ENCODE assay signal across 14 mouse cellular contexts in genomic region chr7:16841078-16841477, GRCm38 (mm10). TPM values are rescaled to one million over a fixed set of nuclear protein-coding genes. Genes with fewer than 3 reads are reported as not detected.
DNase-seq lines count a peak whose midpoint lies in the region; ATAC-seq lines count a peak whose summit lies in the region.
"Had no signal": no experiment of that assay in that cellular context is flagged by ENCODE, and none has a peak within 500 bp of the region (broad histone marks: within the 10 kb centered on the region; RNA-seq: fewer than 3 reads in every experiment).

No protein-coding gene starts in this region.

- peaks cover 32% of the 10 kb centered on the region for H3K4me1 ChIP-seq in hindbrain, embryonic 15.5 days (replicated peaks)
- H3K4me1 ChIP-seq in hindbrain, embryonic 10.5 days (replicated peaks), result peaks cover 51% of the 10 kb centered on the region
- H3K4me1 ChIP-seq in neural tube, embryonic 13.5 days (replicated peaks), result peaks cover 34% of the 10 kb centered on the region
- H3K4me1 ChIP-seq in liver, embryonic 12.5 days, result peaks cover 67% of the 10 kb centered on the region

- H3K27ac ChIP-seq in hindbrain, embryonic 15.5 days (replicated peaks), result peak overlapping the region; percentile 39
- H3K27ac ChIP-seq in hindbrain, embryonic 10.5 days, result no peak overlapping the region
- 0 out of 2 replicates have a peak overlapping the region, but pooled peaks have one; percentile 69 for H3K27ac ChIP-seq in neural tube, embryonic 13.5 days (replicated peaks)
- H3K27ac ChIP-seq in liver, embryonic 12.5 days, result peak overlapping the region; percentile 73; the same call in 1 of the 2 replicates

- no peaks in the 10 kb centered on the region for H3K27me3 ChIP-seq in hindbrain, embryonic 15.5 days
- peaks cover 12% of the 10 kb centered on the region; the same call in 1 of the 2 replicates for H3K27me3 ChIP-seq in hindbrain, embryonic 10.5 days (ENCODE audit: insufficient read depth, poor library complexity, severe bottlenecking)
- no peaks in the 10 kb centered on the region for H3K27me3 ChIP-seq in neural tube, embryonic 13.5 days
- no peaks in the 10 kb centered on the region for H3K27me3 ChIP-seq in liver, embryonic 12.5 days (replicated peaks)

- no peak for DNase-seq in hindbrain, embryonic 10.5 days (ENCODE audit: low spot score)
- no peak for DNase-seq in neural tube, embryonic 10.5 days (ENCODE audit: extremely low spot score, low spot score)
- peak; percentile 61 for DNase-seq in thymus, postnatal 25 days
- no peak for DNase-seq in kidney, postnatal 36 days
- no peak for DNase-seq in adrenal gland, adult 8-10 months
- DNase-seq: cerebellum, adult 8-10 months; gastrocnemius, postnatal 36 days; kidney, postnatal 14 days; left cerebral cortex, postnatal 4 days had no signal

- no peak overlapping the region for H3K4me2 ChIP-seq in hindbrain, embryonic 15.5 days
- no peak overlapping the region for H3K4me2 ChIP-seq in neural tube, embryonic 13.5 days
- no peak overlapping the region for H3K4me2 ChIP-seq in liver, embryonic 12.5 days

- H3K4me3 ChIP-seq in hindbrain, embryonic 15.5 days, result no peak overlapping the region
- no peak overlapping the region; the same call in 1 of the 2 replicates for H3K4me3 ChIP-seq in hindbrain, embryonic 10.5 days
- H3K4me3 ChIP-seq in neural tube, embryonic 13.5 days, result no peak overlapping the region
- no peak overlapping the region for H3K4me3 ChIP-seq in liver, embryonic 12.5 days
- H3K4me3 ChIP-seq: erythroblast, embryonic 14.5 days; myocyte had no signal

- ATAC-seq in hindbrain, embryonic 15.5 days (ENCODE audit: low FRiP score, low read depth), result no peak
- ATAC-seq in neural tube, embryonic 13.5 days (ENCODE audit: low read depth), result no peak; the same call in 1 of the 2 replicates
- ATAC-seq in liver, embryonic 12.5 days, result no peak

- H3K9ac ChIP-seq in hindbrain, embryonic 15.5 days, result no peak overlapping the region
- H3K9ac ChIP-seq in neural tube, embryonic 13.5 days, result no peak overlapping the region
- no peak overlapping the region for H3K9ac ChIP-seq in liver, embryonic 12.5 days

- peaks cover 46% of the 10 kb centered on the region for H3K36me3 ChIP-seq in hindbrain, embryonic 15.5 days
- H3K36me3 ChIP-seq in hindbrain, embryonic 10.5 days, result peaks cover 65% of the 10 kb centered on the region
- peaks cover 55% of the 10 kb centered on the region for H3K36me3 ChIP-seq in neural tube, embryonic 13.5 days
- H3K36me3 ChIP-seq in liver, embryonic 12.5 days, result peaks cover 50% of the 10 kb centered on the region

- 79% methylated on average over 4 of the region's 4 CpGs for WGBS in hindbrain, embryonic 15.5 days
- 83% methylated on average over 4 of the region's 4 CpGs for WGBS in hindbrain, embryonic 10.5 days
- whole genome bisulfite sequencing in neural tube, embryonic 13.5 days, result 73% methylated on average over 4 of the region's 4 CpGs
- 54% methylated on average over 4 of the region's 4 CpGs for WGBS in liver, embryonic 12.5 days (ENCODE audit: insufficient replicate concordance)

- no peaks in the 10 kb centered on the region for H3K9me3 ChIP-seq in hindbrain, embryonic 15.5 days
- no peaks in the 10 kb centered on the region for H3K9me3 ChIP-seq in hindbrain, embryonic 10.5 days
- no peaks in the 10 kb centered on the region for H3K9me3 ChIP-seq in neural tube, embryonic 13.5 days
- no peaks in the 10 kb centered on the region for H3K9me3 ChIP-seq in liver, embryonic 12.5 days (replicated peaks)

RNA-seq across cellular contexts. Expression of gene Prkd2, which starts 1.6 kb away (rescaled TPM):
- polyA plus RNA-seq in hindbrain, embryonic 15.5 days (2015; fragmentation: Nextera tagmentation; extraction: Ambion mirVana), result 6.2 and 6.7 TPM in 2 replicates
- polyA plus RNA-seq in hindbrain, embryonic 10.5 days (2016; fragmentation: Nextera tagmentation; extraction: Ambion mirVana), result 11.2 and 12.6 TPM in 2 replicates
- polyA plus RNA-seq in neural tube, embryonic 13.5 days (2015; fragmentation: Nextera tagmentation; extraction: Ambion mirVana), result 6.3 and 6.8 TPM in 2 replicates
- 4.4 and 4.7 TPM in 2 replicates for polyA plus RNA-seq in liver, embryonic 12.5 days (2016; fragmentation: Nextera tagmentation; extraction: Ambion mirVana)
- 10 to 100 TPM; 17.0 to 27.1 (median 20.9) TPM for total RNA-seq in adrenal gland, adult 8-10 months (2022)

RNA-seq across cellular contexts. Expression of gene Fkrp, which starts 24.5 kb away (rescaled TPM):
- polyA plus RNA-seq in hindbrain, embryonic 15.5 days (2015; fragmentation: Nextera tagmentation; extraction: Ambion mirVana), result 46.5 and 50.9 TPM in 2 replicates
- polyA plus RNA-seq in hindbrain, embryonic 10.5 days (2016; fragmentation: Nextera tagmentation; extraction: Ambion mirVana), result 29.3 TPM in 2 replicates
- polyA plus RNA-seq in neural tube, embryonic 13.5 days (2015; fragmentation: Nextera tagmentation; extraction: Ambion mirVana), result 40.0 and 45.9 TPM in 2 replicates
- polyA plus RNA-seq in liver, embryonic 12.5 days (2016; fragmentation: Nextera tagmentation; extraction: Ambion mirVana), result 14.9 and 16.0 TPM in 2 replicates
- total RNA-seq in adrenal gland, adult 8-10 months (2022), result 10 to 100 TPM; 22.0 to 26.2 (median 24.9) TPM

RNA-seq across cellular contexts. Expression of gene Strn4, which starts 25.4 kb away (rescaled TPM):
- polyA plus RNA-seq in hindbrain, embryonic 15.5 days (2015; fragmentation: Nextera tagmentation; extraction: Ambion mirVana), result 171 and 184 TPM in 2 replicates
- 120 and 153 TPM in 2 replicates for polyA plus RNA-seq in hindbrain, embryonic 10.5 days (2016; fragmentation: Nextera tagmentation; extraction: Ambion mirVana)
- polyA plus RNA-seq in neural tube, embryonic 13.5 days (2015; fragmentation: Nextera tagmentation; extraction: Ambion mirVana), result 155 and 174 TPM in 2 replicates
- polyA plus RNA-seq in liver, embryonic 12.5 days (2016; fragmentation: Nextera tagmentation; extraction: Ambion mirVana), result 61.3 and 63.2 TPM in 2 replicates
- 100 to 1,000 TPM in 1 of 4 experiments, 10 to 100 TPM in 3; 62.2 to 100 (median 74.6) TPM for total RNA-seq in adrenal gland, adult 8-10 months (2022)

RNA-seq across cellular contexts. Expression of gene Dact3, which starts 34.0 kb away (rescaled TPM):
- polyA plus RNA-seq in hindbrain, embryonic 15.5 days (2015; fragmentation: Nextera tagmentation; extraction: Ambion mirVana), result 5.1 and 5.6 TPM in 2 replicates
- polyA plus RNA-seq in hindbrain, embryonic 10.5 days (2016; fragmentation: Nextera tagmentation; extraction: Ambion mirVana), result 3.2 and 4.9 TPM in 2 replicates
- polyA plus RNA-seq in neural tube, embryonic 13.5 days (2015; fragmentation: Nextera tagmentation; extraction: Ambion mirVana), result 3.7 and 3.9 TPM in 2 replicates
- polyA plus RNA-seq in liver, embryonic 12.5 days (2016; fragmentation: Nextera tagmentation; extraction: Ambion mirVana), result 1.5 TPM in 2 replicates
- total RNA-seq in adrenal gland, adult 8-10 months (2022), result 1 to 10 TPM; 4.2 to 5.9 (median 4.6) TPM

RNA-seq across cellular contexts. Expression of gene Gng8, which starts 50.5 kb away (rescaled TPM):
- polyA plus RNA-seq in hindbrain, embryonic 15.5 days (2015; fragmentation: Nextera tagmentation; extraction: Ambion mirVana), result 1.3 and 5.3 TPM in 2 replicates
- 7.1 and 9.0 TPM in 2 replicates for polyA plus RNA-seq in hindbrain, embryonic 10.5 days (2016; fragmentation: Nextera tagmentation; extraction: Ambion mirVana)
- 15.4 and 24.1 TPM in 2 replicates for polyA plus RNA-seq in neural tube, embryonic 13.5 days (2015; fragmentation: Nextera tagmentation; extraction: Ambion mirVana)
- 0.80 and 1.7 TPM in 2 replicates for polyA plus RNA-seq in liver, embryonic 12.5 days (2016; fragmentation: Nextera tagmentation; extraction: Ambion mirVana)
- total RNA-seq in adrenal gland, adult 8-10 months (2022), result 1 to 10 TPM in 1 of 4 experiments, under 1 TPM in 1, not detected in 2; 1.00 to 1.0 TPM
- polyA plus RNA-seq: erythroblast, embryonic 14.5 days had no signal
